Mouse (Mus musculus) mature B cell (primary cell): ENCODE measurements around the gene Ppp4r2.
"Not testable (repeated sequence)": the region's sequence is repeated elsewhere in the genome, so short reads cannot be mapped to it uniquely, and the experiment has no call there.

Source experiments
- in situ Hi-C: fragments of 300-500 bp; cut with MboI; formaldehyde crosslinking; loops from 2 replicates; pipeline ENCODE4 v1.14.3; 2019

Ppp4r2 gene

GRCm38 (mm10) chr6:100831188-100831587 is 2.2 kb upstream of the Ppp4r2 start:
- in situ Hi-C loops, result loop anchor here (25.0 kb wide), 2 partner anchors 169 to 544 kb away; partner anchors contain the start of genes Rybp and Shq1

- in situ Hi-C loops, result loop anchor here (25.0 kb wide), 2 partner anchors 169 to 544 kb away; partner anchors contain the start of genes Rybp and Shq1
Measured at GRCm38 (mm10) chr6:100831751-100832150, 1.7 kb upstream of the Ppp4r2 start.

- in situ Hi-C loops, result loop anchor here (25.0 kb wide), 2 partner anchors 172 to 547 kb away; partner anchors contain the start of genes Rybp and Shq1
Measured at GRCm38 (mm10) chr6:100833811-100834481, 524 bp downstream of the Ppp4r2 start.

GRCm38 (mm10) chr6:100834489-100835160 is 1.2 kb downstream of the Ppp4r2 start:
- in situ Hi-C loops, result loop anchor here (25.0 kb wide), 2 partner anchors 172 to 547 kb away; partner anchors contain the start of genes Rybp and Shq1

DNA sequence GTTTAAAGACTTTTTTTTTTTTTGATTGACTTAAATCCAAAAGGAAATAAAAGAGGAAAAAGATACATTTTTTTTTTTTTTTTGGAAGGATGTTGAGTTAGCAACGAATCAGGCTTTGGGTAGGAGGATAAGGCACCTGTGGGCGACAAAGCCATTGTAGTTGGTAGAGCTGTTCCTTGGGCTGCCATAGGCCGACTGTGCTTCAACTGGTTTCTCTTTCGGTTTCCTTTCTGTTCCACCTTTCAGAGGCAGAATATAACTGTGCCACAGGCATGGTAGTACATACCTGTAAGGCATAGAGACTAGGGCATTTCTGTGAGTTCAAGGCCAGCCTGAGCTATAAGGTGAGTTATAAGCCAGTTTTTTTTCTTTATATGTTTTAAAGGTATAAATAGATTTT is 11.6 kb downstream of the Ppp4r2 start:
- in situ Hi-C loops, result loop anchor here (25.0 kb wide), 2 partner anchors 183 to 558 kb away; partner anchors contain the start of genes Rybp and Shq1

DNA sequence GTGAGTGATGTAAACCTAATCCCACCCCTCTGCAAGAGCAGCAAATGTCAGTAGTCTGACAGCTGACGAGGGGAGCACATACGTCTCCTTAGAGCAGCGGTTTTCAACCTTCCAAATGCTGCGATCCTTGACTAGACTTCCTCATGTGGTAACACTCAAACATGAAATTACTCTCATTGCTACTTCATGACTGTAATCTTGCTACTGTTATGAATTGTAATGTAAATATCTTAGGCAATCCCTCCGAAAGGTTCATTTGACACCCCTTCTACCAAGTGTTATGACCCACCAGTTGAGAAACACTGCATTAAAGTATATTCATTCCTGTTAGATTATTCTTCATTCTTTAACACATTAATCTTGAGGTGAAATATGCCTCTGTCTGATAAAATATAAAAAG is 13.8 kb downstream of the Ppp4r2 start:
- in situ Hi-C loops, result loop anchor here (25.0 kb wide), 2 partner anchors 185 to 560 kb away; partner anchors contain the start of genes Rybp and Shq1

DNA sequence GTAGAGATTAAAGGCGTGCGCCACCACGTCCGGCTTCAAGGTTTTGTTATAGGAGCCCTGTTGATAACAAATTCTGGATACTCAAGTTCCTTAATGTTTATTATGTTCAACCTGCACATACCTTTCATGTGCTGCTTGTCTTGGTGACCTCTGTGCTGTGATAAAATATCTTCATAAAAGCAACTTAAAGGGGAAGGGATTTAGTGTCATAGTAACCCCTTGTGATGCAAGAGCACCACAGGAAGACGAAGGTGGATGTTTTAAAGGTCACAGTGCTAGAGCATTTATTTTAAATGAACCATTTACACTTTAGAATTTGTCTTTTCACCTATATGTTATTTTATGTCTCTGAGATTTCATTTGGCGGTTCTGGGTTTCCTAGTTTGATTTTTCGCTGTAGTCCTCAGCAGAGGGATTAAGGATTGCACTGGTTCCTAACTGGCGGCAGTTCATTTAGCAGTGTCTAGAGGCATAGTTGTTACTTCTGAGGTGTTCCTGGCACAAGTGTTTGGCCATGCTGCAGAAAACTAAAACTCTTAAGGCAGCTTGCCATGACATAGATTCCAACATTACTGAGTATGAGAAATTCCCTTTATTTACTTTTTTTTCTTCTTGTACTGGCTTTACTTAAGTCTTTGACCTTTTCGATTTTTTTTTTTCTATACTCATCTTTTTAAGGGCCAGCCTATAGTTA is 15.4 kb downstream of the Ppp4r2 start:
- in situ Hi-C loops, result loop anchor here (25.0 kb wide), 2 partner anchors 187 to 562 kb away; partner anchors contain the start of genes Rybp and Shq1

- in situ Hi-C loops, result no loop called here
Measured at GRCm38 (mm10) chr6:100850671-100851081, 17.3 kb downstream of the Ppp4r2 start.

DNA sequence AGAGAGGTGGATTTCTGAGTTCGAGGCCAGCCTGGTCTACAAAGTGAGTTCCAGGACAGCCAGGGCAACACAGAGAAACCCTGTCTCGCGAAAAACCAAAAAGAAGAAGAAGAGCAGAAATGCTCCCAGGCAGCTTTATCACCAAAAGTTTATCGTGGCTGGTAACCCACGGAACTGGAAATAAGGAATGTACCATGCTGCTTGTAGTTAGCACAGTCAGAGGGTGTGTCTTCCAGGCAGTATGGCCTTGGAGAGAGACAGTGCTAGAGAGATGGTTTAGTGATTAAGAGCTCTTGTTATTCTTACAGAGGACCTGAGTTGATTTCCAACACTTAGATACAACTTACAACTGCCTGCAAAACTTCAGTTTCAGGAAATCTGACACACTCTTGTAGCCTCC is 17.7 kb downstream of the Ppp4r2 start:
- in situ Hi-C loops, result no loop called here

- in situ Hi-C loops, result no loop called here
Measured at GRCm38 (mm10) chr6:100865321-100865720, 31.9 kb downstream of the Ppp4r2 start.

DNA sequence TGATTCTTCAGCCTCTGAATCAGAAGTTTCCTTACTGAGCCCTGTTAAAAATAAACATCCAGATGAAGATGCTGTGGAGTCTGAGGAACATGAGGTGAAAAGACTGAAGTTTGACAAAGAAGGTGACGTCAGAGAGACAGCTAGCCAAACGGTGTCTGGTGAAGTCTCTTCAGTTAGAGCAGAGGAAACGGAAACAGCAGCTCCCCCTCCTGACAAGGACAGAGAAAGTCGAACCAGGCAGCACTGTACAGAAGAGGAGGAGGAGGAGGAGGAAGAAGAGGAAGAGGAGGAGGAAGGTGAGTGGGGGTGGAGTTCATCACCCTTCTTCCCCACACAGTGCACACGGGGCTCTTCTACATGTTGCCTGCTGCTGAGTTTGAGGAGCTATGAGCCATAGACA is 32.4 kb downstream of the Ppp4r2 start:
- in situ Hi-C loops, result not testable (repeated sequence)

DNA sequence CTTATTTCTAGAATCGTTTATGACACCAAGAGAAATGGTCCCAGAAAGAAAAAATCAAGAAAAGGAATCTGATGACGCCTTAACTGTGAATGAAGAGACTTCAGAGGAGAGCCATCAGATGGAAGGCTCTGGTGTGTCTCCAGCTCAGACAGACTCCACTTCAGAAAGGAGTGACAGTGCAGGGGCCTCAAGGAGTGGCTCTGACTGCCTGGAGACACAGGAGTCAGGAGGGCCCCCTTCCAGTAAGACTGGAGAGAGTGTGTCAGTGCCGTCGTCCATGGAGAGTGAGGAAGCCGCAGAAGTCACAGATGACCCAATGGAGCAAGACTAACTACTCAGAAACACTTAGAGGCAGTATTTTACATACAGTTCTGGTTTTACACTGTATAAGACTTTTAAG is 32.8 kb downstream of the Ppp4r2 start:
- in situ Hi-C loops, result not testable (repeated sequence)

- in situ Hi-C loops, result no loop called here
Measured at GRCm38 (mm10) chr6:100868863-100869262, 35.4 kb downstream of the Ppp4r2 start.

DNA sequence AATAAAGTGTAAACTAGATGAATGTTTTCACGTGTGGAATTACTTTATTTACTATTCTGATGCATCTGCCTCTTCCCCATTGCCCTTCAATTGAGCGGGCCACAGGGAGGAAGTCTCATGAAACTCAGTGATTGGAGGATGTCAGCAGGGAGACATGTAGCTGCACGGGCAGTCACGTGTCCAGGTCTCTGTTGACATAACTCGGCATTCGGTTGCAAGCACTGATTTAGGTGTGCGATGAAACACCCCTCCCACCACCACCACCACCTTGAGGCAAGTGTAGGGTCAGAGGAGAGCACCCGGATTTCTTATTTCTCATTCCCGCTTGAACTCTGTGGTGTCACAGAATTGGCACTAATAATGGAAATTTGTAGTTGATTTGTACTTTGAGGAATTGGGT is 36.5 kb downstream of the Ppp4r2 start:
- in situ Hi-C loops, result no loop called here

DNA sequence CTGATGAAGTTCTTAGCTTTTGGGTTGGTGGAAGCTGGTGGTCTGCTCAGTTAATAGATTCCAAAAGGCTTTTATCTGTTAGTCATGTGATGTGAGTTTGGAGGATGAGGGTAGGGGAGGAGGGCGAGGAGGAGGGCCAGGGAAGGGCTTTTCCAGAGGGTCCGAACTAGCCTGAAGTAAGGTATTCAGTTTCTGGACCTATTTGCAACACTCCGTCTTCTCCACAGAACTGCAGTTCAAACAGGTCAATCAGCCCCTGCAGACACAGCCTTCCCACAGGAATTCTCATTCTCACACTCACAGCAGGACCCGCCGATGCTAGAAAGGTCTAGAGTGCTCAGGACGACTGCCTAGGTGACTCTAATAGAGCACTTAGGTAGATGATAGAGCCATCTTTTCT is 39.8 kb downstream of the Ppp4r2 start:
- in situ Hi-C loops, result no loop called here

GRCm38 (mm10) chr6:100875862-100876623 is 42.6 kb downstream of the Ppp4r2 start:
- in situ Hi-C loops, result no loop called here

GRCm38 (mm10) chr6:100876624-100877017 is 43.2 kb downstream of the Ppp4r2 start:
- in situ Hi-C loops, result no loop called here

GRCm38 (mm10) chr6:100878546-100878945 is 45.1 kb downstream of the Ppp4r2 start:
- in situ Hi-C loops, result no loop called here

- in situ Hi-C loops, result no loop called here
Measured at GRCm38 (mm10) chr6:100879607-100880006, 46.2 kb downstream of the Ppp4r2 start.

DNA sequence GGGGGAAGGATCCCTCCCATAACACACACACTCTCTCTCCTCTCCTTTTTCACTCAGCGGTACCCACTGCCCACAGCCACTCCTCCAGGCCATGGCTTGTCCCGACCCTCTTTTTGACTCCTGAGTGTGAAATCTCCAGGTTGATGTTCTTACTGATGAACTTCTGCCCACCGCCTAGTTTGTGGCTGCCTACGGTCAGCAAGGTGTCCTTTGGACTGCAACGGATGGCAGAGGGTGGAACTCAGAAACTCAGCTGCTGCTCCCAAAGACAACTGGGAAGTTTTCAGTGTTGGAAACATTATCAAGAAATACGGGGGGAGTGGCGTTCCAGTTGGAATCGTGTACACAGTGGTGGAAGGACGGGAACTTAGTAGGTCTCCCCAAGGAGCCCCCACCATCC is 48.2 kb downstream of the Ppp4r2 start:
- in situ Hi-C loops, result no loop called here

- in situ Hi-C loops, result no loop called here
Measured at GRCm38 (mm10) chr6:100882381-100883213, 49.2 kb downstream of the Ppp4r2 start.
